Mouse (Mus musculus): ENCODE measurements around the gene Mgat4b.

The Mgat4b gene

DNA sequence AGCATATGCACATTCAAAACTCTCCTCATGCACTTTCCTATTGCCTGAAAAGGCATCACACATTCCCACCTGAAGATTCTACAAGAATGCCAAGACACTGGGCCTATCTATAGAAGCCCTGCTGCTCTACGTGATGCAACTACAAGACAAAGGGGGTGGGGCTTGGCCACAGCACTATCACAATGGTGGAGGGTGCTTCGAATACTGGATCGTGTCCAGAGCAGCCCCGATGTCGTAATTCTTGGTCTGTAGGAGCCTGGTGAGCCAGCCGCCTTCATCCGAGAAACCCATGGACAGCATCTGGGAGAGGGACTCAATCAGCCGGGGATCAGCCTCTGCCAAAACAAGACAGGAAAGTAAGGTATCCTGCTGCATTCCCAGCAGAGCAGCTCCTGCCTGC lies 10.1 kb upstream of the Mgat4b start:
- WGBS: 45% methylated on average over 8 of the region's 8 CpGs

DNA sequence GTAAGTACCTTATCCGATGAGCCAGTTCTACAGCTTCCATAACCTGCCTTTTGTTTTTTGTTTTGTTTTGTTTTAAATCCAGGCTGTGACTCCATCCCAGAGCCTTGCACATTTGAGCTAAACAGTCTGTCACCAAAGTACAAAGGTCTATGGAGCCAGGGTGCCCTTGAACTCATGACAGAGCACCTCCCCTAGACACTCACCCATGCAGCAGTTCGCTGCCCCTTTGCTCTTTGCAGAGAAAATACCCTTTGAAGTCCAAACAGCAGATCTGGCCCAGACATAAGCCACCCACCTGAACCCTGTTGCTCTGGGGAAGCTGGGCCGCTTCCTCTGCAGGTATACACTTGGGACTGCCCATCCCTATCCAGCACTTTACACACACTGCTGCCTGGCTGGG lies 9.1 kb upstream of the Mgat4b start:
- 80% methylated on average over 3 of the region's 3 CpGs for WGBS

GRCm38 (mm10) chr11:50203302-50203827 lies 7.3 kb upstream of the Mgat4b start:
- 89% methylated on average over 9 of the region's 9 CpGs for WGBS

DNA sequence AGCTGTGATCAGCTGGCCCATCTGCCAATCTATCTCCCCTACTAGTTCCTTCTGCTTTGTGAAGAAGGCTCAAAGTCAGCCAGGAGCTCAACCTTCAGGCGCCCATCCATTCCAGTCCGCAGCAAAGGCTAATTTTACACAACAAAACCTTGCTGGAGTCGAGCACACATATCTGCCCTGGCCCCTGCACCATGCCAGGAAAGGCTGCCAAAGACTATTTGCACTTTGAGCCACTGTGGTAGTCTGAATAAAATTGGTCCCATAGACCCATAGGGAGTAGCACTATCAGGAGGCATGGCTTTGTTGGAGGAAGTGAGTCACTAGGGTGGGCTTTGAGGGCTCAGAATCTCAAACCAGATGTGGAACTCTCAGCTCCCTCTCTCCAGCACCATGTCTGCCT lies 5.3 kb upstream of the Mgat4b start:
- 53% methylated on average over 3 of the region's 3 CpGs for WGBS

DNA sequence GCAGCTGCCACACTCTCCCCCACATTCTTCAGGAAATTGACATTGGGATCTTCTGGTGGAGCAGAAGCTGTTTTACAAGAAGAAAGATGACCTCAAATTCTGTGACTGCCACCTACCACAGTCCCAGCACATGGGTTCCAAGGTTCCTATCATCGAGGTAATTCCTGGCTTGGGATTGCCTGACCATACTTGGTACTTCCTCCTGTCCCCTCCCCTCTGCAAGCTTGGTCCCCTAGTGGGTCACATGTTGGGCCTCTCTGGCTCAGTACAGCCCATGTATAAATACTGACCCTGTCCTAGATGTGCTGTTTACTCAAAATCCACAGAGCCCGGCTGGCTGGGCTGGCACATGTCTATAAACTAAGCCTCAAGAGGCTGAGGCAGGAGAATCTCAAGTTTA lies 4.7 kb upstream of the Mgat4b start:
- WGBS: 65% methylated on average over 2 of the region's 2 CpGs

DNA sequence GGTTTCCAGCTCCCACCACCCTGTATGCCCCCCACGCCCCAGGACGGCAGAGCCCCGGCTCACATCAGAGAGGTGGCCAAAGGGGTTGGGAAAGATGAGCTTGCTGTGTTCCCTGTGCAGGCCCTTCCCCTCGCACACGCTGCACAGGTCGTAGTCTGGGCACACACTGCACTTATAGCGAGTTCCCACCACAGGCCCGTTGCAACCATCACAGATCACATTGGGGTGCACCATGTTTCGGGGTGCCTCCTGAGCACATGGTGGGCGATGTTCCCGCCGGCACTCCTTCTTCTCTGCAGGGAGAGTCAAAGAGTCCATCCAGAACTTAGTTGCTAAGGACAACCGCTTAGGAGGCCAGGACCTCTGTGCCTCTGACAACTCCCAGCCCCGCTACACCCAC lies 3.3 kb upstream of the Mgat4b start:
- 88% methylated on average over 14 of the region's 14 CpGs for WGBS

GRCm38 (mm10) chr11:50208039-50208438 lies 2.7 kb upstream of the Mgat4b start:
- 59% methylated on average over 5 of the region's 5 CpGs for WGBS

DNA sequence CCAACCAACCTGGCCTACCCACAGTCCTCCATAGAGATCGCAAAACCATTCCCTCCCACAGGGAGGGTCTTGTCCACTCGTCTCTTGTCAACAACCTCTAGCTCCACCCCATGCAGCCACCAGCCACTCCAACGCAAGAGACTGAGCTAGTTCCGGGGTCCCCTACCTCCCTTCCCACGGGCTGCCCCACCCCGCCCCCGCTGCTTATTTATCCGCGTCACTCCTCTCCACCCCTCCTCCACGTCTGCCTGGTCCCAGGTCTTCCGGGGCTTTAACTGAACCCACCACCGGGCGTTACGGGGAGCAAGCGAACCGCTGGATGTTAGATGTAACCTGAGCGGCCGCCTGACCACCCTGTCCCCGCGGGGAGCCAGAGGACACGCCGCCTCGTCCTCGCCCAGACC lies 587 bp upstream of the Mgat4b start:
- 1% methylated on average over 24 of the region's 24 CpGs for WGBS

DNA sequence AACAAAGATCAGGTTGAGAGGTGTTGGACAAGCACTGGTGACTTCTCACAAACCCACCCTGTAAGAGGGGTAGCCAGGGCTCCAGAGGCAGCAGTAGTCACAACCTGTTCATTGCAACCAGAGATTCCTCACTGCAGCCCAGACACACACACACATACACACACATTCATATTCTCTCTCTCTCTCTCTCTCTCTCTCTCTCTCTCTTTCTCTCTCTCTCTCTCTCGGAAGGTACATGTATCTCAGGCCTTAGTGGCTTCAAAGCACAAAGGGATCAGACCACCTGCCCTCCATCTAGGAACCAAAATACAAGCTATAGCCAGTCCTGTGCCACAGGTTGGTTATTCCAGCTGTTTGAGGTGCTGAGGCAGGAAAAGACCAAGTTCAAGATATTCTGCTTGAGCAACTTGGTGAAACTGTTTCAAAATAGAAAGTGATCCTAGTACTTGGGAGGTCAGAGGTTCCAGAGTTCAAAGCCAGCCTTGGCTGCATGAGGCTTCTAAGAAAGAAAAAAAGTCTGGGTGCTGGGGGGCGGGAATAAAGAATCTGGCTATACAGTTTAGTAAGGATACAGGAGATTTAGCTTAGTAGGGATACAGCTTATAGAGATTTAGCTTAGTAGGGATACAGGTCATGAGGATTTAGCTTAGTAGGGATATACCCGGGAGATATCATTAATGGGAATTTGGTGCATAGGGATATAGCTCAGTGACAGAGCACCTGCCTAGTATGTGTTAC lies 801 bp downstream of the Mgat4b start:
- 92% methylated on average over 3 of the region's 3 CpGs for WGBS

DNA sequence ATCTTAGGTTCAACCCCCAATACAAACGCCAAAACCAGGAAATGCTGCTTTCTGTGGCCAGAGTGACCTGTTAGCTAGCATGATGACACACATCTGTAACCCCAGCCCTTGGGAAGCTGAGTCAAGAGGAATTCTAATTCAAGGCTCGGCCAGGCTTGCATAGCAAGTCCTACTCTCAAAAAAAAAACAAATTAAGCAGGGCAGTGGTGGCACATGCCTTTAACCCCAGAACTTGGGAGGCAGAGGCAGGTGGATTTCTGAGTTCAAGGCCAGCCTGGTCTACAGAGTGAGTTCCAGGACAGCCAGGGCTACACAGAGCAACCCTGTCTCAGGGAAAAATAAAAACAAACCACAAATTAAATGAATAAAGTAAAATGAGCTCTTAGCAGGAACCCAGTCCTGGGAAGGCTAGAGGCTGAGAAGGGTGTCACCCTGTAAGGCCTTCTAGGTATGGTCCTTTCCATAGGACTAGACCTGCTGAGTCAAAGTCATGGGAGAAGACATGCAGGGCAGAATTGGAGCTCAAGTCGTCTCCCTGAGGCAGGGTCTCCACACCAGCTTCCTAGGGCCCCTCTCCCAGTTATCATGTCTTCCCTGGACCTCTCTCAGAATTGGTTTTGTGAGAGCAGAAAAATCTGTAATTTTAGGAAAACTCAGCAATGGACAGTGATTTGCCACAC lies 1.5 kb downstream of the Mgat4b start:
- 77% methylated on average over 3 of the region's 3 CpGs for WGBS

DNA sequence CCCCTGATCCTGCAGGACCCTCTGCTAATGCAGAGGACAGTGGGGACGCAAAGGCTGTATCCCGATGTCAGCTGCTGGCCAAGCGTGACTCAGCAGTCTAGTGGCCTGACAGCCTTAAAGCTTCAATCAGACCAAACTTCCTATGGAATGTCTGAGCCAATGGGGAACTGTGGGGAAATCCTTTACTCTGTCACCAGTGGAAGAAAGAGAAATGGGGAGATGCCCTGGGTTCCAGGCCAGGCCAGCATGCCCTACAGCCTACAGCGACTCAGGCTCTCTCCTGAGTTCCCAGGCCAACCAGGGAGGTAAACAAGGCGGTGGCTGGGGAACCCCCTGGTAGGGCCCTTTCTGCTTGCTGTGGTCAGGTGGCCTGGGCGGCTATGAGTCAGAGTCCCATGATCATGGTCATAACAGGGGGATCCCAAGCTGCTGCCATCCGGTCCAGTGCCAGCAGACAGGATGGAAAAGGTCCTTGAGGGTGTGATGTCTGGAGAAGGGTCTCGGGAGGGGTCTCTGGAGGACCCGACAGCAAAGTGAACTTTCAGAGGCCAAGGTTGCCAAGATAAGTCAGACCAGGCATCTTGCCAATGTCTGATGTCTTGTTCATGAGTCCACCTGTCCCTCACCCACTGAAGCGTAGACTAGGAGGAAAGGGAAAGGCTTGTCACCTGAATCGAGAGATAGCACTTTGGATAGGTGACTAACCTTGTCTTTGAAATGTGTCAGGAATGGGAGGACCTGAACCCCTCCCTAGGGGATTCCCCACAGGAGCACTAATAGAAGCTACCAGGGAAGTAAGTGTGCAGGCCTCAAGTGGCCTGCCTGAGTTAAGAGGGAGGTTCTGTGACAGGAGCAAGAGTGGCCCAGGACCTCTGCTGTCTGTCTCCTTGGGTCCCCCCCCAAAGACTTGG lies 2.4 kb downstream of the Mgat4b start:
- 52% methylated on average over 11 of the region's 11 CpGs for WGBS

GRCm38 (mm10) chr11:50214631-50215030 lies 3.9 kb downstream of the Mgat4b start:
- 90% methylated on average over 6 of the region's 6 CpGs for WGBS

DNA sequence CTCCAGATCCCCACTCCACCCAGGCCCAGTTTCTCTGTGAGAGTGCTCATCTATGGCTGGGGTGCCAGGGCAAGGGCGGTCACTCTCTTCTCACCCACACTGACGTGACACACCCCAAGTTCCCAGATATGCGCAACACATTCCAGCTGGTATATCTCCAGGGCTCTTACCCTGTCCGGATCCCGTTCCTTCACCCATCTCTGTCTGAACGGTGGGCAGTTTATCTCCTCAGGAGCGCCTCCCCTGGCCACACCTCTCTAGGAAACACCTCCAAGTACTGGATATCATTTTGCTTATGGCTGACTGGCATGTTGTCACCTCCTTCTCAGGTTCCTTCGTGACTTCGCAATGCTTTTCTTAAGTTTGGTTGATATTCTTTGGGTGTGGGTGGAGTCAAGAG lies 4.9 kb downstream of the Mgat4b start:
- 46% methylated on average over 9 of the region's 9 CpGs for WGBS

GRCm38 (mm10) chr11:50216724-50217366 lies 6.2 kb downstream of the Mgat4b start:
- WGBS: 80% methylated on average over 4 of the region's 4 CpGs

DNA sequence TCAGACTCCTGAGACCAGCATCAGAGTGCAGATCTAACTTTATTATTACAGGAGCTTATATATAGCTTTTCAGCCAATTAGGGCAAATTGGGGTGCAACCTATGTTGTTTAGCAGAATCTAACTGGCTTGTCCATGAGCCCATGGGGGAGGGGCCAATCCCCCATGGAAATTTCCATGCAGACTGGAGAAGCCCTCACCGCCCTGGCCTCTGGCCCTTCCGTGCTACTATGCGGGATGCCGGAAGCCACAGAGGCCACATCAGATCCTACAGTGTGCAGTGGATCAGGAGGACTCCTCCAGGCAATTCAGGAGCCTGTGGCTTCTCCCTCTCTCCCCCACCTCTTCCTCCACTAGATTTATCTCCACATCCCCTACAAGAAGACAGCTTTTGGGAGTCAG lies 7.1 kb downstream of the Mgat4b start:
- WGBS: 76% methylated on average over 4 of the region's 4 CpGs

DNA sequence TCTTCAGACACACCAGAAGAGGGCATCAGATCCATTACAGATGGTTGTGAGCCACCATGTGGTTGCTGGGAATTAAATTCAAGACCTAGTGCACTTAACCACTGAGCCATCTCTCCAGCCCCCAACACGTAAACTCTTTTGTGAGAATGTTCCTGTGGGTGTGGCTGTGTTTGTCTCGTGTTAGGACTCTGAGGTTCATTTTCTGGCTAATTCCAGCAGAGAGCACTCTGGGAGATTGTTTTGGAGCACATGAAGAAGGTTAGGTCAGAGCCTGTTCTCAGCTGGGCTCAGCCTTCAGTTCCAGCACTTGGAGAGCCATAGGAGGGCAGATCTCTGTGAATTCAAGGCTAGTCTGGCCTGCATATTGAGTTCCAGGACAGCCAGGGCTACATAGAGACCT lies 9.1 kb downstream of the Mgat4b start:
- WGBS: 75% methylated on average over 2 of the region's 2 CpGs

DNA sequence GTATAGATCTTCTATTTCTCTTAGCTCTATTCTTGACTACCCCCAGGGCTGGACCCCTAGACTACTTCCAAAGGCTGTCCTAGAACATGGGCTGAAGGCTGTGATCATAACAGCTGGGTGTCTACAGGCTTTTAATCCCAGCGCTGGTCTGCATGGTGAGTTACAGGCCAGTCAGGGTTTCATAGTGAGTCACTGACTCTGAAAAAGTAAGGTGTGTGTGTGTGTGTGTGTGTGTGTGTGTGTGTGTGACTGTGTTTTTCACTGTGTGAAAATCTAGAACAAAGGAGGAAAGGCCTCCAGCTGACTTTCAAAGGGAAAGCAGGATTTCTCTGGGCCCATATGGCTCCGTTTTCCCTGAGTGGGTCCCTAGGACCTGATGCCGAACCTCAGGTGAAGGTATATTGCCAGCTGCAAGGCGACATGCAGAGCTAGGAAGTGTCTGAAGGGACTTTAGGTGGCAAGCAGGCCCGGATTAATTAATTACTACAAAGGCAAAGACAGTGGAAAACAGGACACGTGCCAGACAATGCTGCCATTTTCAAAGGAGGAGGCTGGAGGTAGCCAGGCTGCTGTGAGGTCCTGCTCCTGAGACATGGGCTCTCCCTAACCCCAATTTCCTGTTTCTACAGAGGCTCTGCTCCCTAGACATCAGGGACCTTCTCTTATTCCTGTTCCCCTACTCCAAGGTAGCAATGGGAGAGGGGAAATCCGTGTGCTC lies 12.0 kb downstream of the Mgat4b start:
- 59% methylated on average over 7 of the region's 7 CpGs for WGBS

DNA sequence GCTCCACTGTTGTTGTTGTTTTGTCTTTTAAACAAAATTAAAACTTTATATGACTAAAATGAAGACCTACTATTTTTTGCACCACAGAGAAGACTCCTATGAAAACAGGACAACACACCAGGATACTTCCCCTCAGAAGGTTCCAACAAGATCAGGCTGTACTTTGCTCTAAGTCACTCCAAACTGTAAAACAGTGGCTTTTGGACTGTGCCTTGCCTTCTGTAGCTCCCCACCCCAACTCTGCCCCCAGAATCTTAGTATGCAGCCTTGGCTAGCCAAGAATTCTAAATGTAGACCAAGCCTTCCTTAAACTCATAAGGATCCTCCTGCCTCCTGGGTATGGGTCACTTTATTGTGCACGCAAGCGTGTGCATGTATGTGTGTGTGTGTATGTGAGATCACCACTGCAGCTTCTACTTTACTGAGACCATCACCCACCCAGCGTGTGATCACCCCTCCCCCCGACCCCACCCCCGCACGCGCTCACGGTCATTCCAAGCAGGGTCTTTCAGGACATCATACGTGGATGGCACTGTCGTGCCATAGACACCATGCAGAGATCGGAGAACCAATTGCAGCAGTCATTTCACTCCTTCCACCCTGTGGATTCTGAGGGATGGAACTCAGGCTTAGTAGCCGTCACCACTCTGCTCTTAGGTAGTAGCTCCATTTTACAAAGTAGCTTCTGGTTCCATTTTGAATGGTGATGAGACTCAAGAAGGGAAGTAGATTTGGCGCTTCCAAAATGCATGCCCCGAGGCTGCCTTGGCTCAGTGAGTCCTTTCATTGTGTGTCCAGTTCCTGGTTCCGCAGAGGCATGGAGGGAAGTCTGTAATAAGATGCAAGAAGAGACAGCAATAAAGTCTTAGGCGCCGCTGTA lies 13.3 kb downstream of the Mgat4b start:
- WGBS: 4% methylated on average over 17 of the region's 17 CpGs

- WGBS: under 1% methylated on average over 62 of the region's 70 CpGs
Measured at GRCm38 (mm10) chr11:50224671-50225530, 14.2 kb downstream of the Mgat4b start.

All from cerebral cortex, adult 2 months (tissue).